Mouse (Mus musculus): ENCODE data around the gene Tnni2. TPM values are rescaled to one million over a fixed set of nuclear protein-coding genes. Genes with fewer than 3 reads are reported as not detected.
A peak's percentile ranks its signal among the peaks of the same experiment; 100 is the strongest.

Gene Tnni2
- polyA plus RNA-seq, 1 experiment from 2014 or later = 2.4 TPM

DNA sequence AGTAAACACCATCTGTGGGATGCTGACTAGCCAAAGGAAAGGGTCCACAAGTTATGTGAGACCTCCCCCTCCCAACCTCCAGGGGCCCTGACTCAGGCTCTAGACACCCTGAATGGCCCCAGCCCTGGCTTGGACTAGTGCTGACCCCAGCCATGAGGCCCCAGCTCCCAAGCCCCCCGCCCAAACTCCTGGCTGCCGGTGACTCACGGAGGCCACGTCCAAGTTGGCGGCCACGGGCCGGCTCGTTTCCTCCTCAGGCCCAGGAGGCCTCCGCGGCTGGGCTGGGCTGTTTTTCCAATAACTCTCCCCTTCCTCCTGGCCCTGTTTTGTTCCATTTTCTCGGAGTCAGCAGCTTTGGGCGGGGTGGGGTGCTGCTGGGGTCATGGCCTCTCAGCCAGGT lies 43.2 kb downstream of the Tnni2 start:
- WGBS = 62% methylated on average over 12 of the region's 12 CpGs

DNA sequence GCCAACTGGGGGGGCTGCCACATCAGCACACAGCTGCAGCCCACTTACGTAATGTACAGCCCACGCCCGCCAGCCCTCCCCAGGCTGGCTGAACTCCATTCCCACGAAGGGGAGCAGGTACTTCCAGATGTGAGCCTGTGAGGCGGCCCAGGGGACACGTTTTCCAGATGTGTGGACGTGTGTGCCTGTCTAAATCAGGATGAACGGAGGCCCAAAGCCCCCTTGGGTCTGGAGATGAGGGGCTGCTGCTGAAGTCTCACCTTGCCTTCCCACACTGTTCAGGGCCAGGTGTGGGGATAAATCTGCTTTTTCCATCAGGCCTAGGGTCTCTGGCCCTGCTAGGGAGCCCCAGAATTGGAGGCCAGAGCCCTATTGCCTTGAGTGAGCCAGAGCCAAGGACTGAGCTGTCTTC lies 45.1 kb downstream of the Tnni2 start:
- no peaks in the 10 kb centered on the region for H3K4me1 ChIP-seq (replicated peaks; ENCODE audit: control insufficient read depth, insufficient read depth, low read length)
- H3K9ac ChIP-seq (ENCODE audit: low read depth, low read length) = no peak overlapping the region
- H3K27ac ChIP-seq (ENCODE audit: low read depth, low read length) = 0 out of 2 replicates have a peak overlapping the region, but pooled peaks have one; percentile 35
- no peak overlapping the region for H3K4me3 ChIP-seq (ENCODE audit: low read depth, low read length)
- H3K4me2 ChIP-seq (replicated peaks; ENCODE audit: low read depth) = no peak overlapping the region
- H3K27me3 ChIP-seq (replicated peaks; ENCODE audit: control insufficient read depth, insufficient read depth, low read length) = no peaks in the 10 kb centered on the region
- peaks cover 48% of the 10 kb centered on the region for H3K36me3 ChIP-seq (ENCODE audit: control insufficient read depth, insufficient read depth)
- no peaks in the 10 kb centered on the region for H3K9me3 ChIP-seq (ENCODE audit: control insufficient read depth)
- ATAC-seq = no peak
- TF ChIP-seq CTCF (IDR thresholded peaks at IDR 0.05; ENCODE audit: low read depth) = no peak
- WGBS = 71% methylated on average over 8 of the region's 8 CpGs

More for the DNA sequence above, 43.2 kb downstream of the Tnni2 start:
- no peaks in the 10 kb centered on the region for H3K27me3 ChIP-seq (replicated peaks; ENCODE audit: control insufficient read depth, insufficient read depth, low read length)
- H3K4me3 ChIP-seq (ENCODE audit: low read depth, low read length) = no peak overlapping the region
- peaks cover 4% of the 10 kb centered on the region; the same call in 1 of the 2 replicates for H3K4me1 ChIP-seq (replicated peaks; ENCODE audit: control insufficient read depth, insufficient read depth, low read length)
- TF ChIP-seq CTCF (IDR thresholded peaks at IDR 0.05; ENCODE audit: low read depth) = no peak
- no peaks in the 10 kb centered on the region for H3K9me3 ChIP-seq (ENCODE audit: control insufficient read depth)
- H3K9ac ChIP-seq (ENCODE audit: low read depth, low read length) = no peak overlapping the region
- no peak for ATAC-seq
- peaks cover 38% of the 10 kb centered on the region for H3K36me3 ChIP-seq (ENCODE audit: control insufficient read depth, insufficient read depth)
- H3K27ac ChIP-seq (ENCODE audit: low read depth, low read length) = peak overlapping the region; percentile 62
- no peak overlapping the region for H3K4me2 ChIP-seq (replicated peaks; ENCODE audit: low read depth)

GRCm38 (mm10) chr7:142487341-142487859 lies 45.8 kb downstream of the Tnni2 start:
- Histone ChIP-seq H3K9ac (ENCODE audit: low read depth, low read length) (no peak overlapping the region), H3K4me2 (replicated peaks; ENCODE audit: low read depth) (no peak overlapping the region; the same call in 1 of the 2 replicates), H3K36me3 (ENCODE audit: control insufficient read depth, insufficient read depth) (peaks cover 48% of the 10 kb centered on the region), H3K9me3 (ENCODE audit: control insufficient read depth) (no peaks in the 10 kb centered on the region), H3K4me3 (ENCODE audit: low read depth, low read length) (no peak overlapping the region), H3K27me3 (replicated peaks; ENCODE audit: control insufficient read depth, insufficient read depth, low read length) (no peaks in the 10 kb centered on the region), H3K27ac (ENCODE audit: low read depth, low read length) (peak overlapping the region; percentile 35; the same call in 1 of the 2 replicates), H3K4me1 (replicated peaks; ENCODE audit: control insufficient read depth, insufficient read depth, low read length) (no peaks in the 10 kb centered on the region)
- ATAC-seq = peak; percentile 48
- 32% methylated on average over 9 of the region's 9 CpGs for WGBS
- TF ChIP-seq CTCF (IDR thresholded peaks at IDR 0.05; ENCODE audit: low read depth) = peak; percentile 82

DNA sequence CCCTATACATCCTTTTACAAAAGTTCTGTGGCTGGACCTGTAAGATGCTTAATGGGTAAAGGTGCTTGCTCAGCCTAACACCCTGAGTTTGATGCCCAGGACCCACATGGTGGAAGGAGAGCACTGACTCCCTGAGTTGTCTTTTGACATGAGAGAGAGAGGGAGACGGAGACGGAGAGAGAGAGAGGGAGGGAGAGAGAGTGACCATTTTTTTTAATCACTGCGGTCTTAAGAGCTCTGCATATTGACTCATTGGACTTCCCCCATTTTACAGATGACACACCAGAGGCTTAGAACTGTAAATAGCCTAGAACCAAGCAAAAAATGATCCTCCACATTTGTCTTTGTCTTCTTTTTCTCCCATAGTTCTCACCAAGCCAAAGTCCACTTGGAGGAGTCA lies 46.4 kb downstream of the Tnni2 start:
- Histone ChIP-seq H3K4me3 (ENCODE audit: low read depth, low read length) (no peak overlapping the region), H3K4me2 (replicated peaks; ENCODE audit: low read depth) (no peak overlapping the region), H3K9ac (ENCODE audit: low read depth, low read length) (no peak overlapping the region), H3K4me1 (replicated peaks; ENCODE audit: control insufficient read depth, insufficient read depth, low read length) (no peaks in the 10 kb centered on the region), H3K27ac (ENCODE audit: low read depth, low read length) (no peak overlapping the region), H3K27me3 (replicated peaks; ENCODE audit: control insufficient read depth, insufficient read depth, low read length) (no peaks in the 10 kb centered on the region), H3K36me3 (ENCODE audit: control insufficient read depth, insufficient read depth) (peaks cover 48% of the 10 kb centered on the region), H3K9me3 (ENCODE audit: control insufficient read depth) (no peaks in the 10 kb centered on the region)
- no peak for TF ChIP-seq CTCF (IDR thresholded peaks at IDR 0.05; ENCODE audit: low read depth)
- no peak for ATAC-seq
- 76% methylated on average over 3 of the region's 3 CpGs for WGBS

GRCm38 (mm10) chr7:142493535-142493934 lies 51.9 kb downstream of the Tnni2 start:
- no peaks in the 10 kb centered on the region for H3K27me3 ChIP-seq (replicated peaks; ENCODE audit: control insufficient read depth, insufficient read depth, low read length)
- H3K4me1 ChIP-seq (replicated peaks; ENCODE audit: control insufficient read depth, insufficient read depth, low read length) = no peaks in the 10 kb centered on the region
- H3K4me2 ChIP-seq (replicated peaks; ENCODE audit: low read depth) = no peak overlapping the region
- WGBS = 66% methylated on average over 8 of the region's 8 CpGs
- H3K36me3 ChIP-seq (ENCODE audit: control insufficient read depth, insufficient read depth) = peaks cover 23% of the 10 kb centered on the region
- no peak overlapping the region for H3K27ac ChIP-seq (ENCODE audit: low read depth, low read length)
- ATAC-seq = no peak
- no peaks in the 10 kb centered on the region for H3K9me3 ChIP-seq (ENCODE audit: control insufficient read depth)
- no peak overlapping the region for H3K9ac ChIP-seq (ENCODE audit: low read depth, low read length)
- TF ChIP-seq CTCF (IDR thresholded peaks at IDR 0.05; ENCODE audit: low read depth) = no peak
- H3K4me3 ChIP-seq (ENCODE audit: low read depth, low read length) = no peak overlapping the region

Other genes starting within 250 kb of the Tnni2 start
- gene Krtap5-3, start 240.4 kb upstream of the Tnni2 start, polyA plus RNA-seq (2015; fragmentation: Nextera tagmentation; extraction: Ambion mirVana) = not detected in 2 replicates
- gene Gm7579, start 229.9 kb upstream of the Tnni2 start, polyA plus RNA-seq (2015; fragmentation: Nextera tagmentation; extraction: Ambion mirVana) = not detected in 2 replicates
- gene Krtap5-5, start 211.8 kb upstream of the Tnni2 start, polyA plus RNA-seq (2015; fragmentation: Nextera tagmentation; extraction: Ambion mirVana) = not detected in 2 replicates
- gene Gm40460, start 200.7 kb upstream of the Tnni2 start, polyA plus RNA-seq (2015; fragmentation: Nextera tagmentation; extraction: Ambion mirVana) = not detected in 2 replicates
- not detected in 2 replicates for gene Gm2431, start 183.5 kb upstream of the Tnni2 start, polyA plus RNA-seq (2015; fragmentation: Nextera tagmentation; extraction: Ambion mirVana)
- not detected in 2 replicates for gene Gm4559, start 167.4 kb upstream of the Tnni2 start, polyA plus RNA-seq (2015; fragmentation: Nextera tagmentation; extraction: Ambion mirVana)
- gene Krtap5-1, start 144.7 kb upstream of the Tnni2 start, polyA plus RNA-seq (2015; fragmentation: Nextera tagmentation; extraction: Ambion mirVana) = not detected in 2 replicates
- gene Krtap5-4, start 138.3 kb upstream of the Tnni2 start, polyA plus RNA-seq (2015; fragmentation: Nextera tagmentation; extraction: Ambion mirVana) = not detected in 2 replicates
- gene Ifitm10, start 68.1 kb upstream of the Tnni2 start, polyA plus RNA-seq (2015; fragmentation: Nextera tagmentation; extraction: Ambion mirVana) = 1.5 and 1.6 TPM in 2 replicates
- not detected in 2 replicates for gene Gm49369, start 59.1 kb upstream of the Tnni2 start, polyA plus RNA-seq (2015; fragmentation: Nextera tagmentation; extraction: Ambion mirVana)
- gene Ctsd, start 53.8 kb upstream of the Tnni2 start, polyA plus RNA-seq (2015; fragmentation: Nextera tagmentation; extraction: Ambion mirVana) = 479 and 496 TPM in 2 replicates
- gene Syt8, start 7.0 kb upstream of the Tnni2 start, polyA plus RNA-seq (2015; fragmentation: Nextera tagmentation; extraction: Ambion mirVana) = 0.60 and 1.3 TPM in 2 replicates
- gene Lsp1, start 19.0 kb downstream of the Tnni2 start, polyA plus RNA-seq (2015; fragmentation: Nextera tagmentation; extraction: Ambion mirVana) = 55.2 and 61.8 TPM in 2 replicates
- 3.0 TPM in 2 replicates for gene Tnnt3, start 57.0 kb downstream of the Tnni2 start, polyA plus RNA-seq (2015; fragmentation: Nextera tagmentation; extraction: Ambion mirVana)
- 26.7 and 33.0 TPM in 2 replicates for gene Mrpl23, start 90.9 kb downstream of the Tnni2 start, polyA plus RNA-seq (2015; fragmentation: Nextera tagmentation; extraction: Ambion mirVana)
- gene Igf2, start 225.0 kb downstream of the Tnni2 start, polyA plus RNA-seq (2015; fragmentation: Nextera tagmentation; extraction: Ambion mirVana) = 483 and 499 TPM in 2 replicates
- not detected in 2 replicates for gene Gm49394, start 228.1 kb downstream of the Tnni2 start, polyA plus RNA-seq (2015; fragmentation: Nextera tagmentation; extraction: Ambion mirVana)